Mouse (Mus musculus) T-helper 1 cell (primary cell): Measurements from ENCODE around the gene Rufy1.

ENCODE experiments used
- in situ Hi-C: fragments of 300-600 bp; cut with MboI, MseI; formaldehyde crosslinking; loops from one replicate; pipeline ENCODE4 v1.15.1; 2025; ENCODE audit warnings: high pct_unique_total_duplicates

Gene Rufy1

GRCm38 (mm10) chr11:50431134-50432068, 476 bp upstream of the Rufy1 start:
- in situ Hi-C loops, result loop anchor here (5.0 kb wide), 1 partner anchor 1156 kb away; no protein-coding TSS in a partner anchor

- in situ Hi-C loops, result loop anchor here (5.0 kb wide), 1 partner anchor 49 kb away; the partner anchor contains the start of gene Hnrnph1
Observed at GRCm38 (mm10) chr11:50426056-50426455, 4.9 kb downstream of the Rufy1 start.

- in situ Hi-C loops, result no loop called here
Observed at GRCm38 (mm10) chr11:50421934-50422780, 8.8 kb downstream of the Rufy1 start.

GRCm38 (mm10) chr11:50421461-50421860, 9.5 kb downstream of the Rufy1 start:
- in situ Hi-C loops, result no loop called here

- in situ Hi-C loops, result no loop called here
Observed at GRCm38 (mm10) chr11:50417856-50418255, 13.1 kb downstream of the Rufy1 start.

GRCm38 (mm10) chr11:50415563-50416241, 15.2 kb downstream of the Rufy1 start:
- in situ Hi-C loops, result no loop called here

GRCm38 (mm10) chr11:50407235-50407634, 23.7 kb downstream of the Rufy1 start:
- in situ Hi-C loops, result no loop called here

- in situ Hi-C loops, result no loop called here
Observed at GRCm38 (mm10) chr11:50403367-50404014, 27.4 kb downstream of the Rufy1 start.

- in situ Hi-C loops, result no loop called here
Observed at GRCm38 (mm10) chr11:50402481-50402880, 28.4 kb downstream of the Rufy1 start.

GRCm38 (mm10) chr11:50398803-50399202, 32.1 kb downstream of the Rufy1 start:
- in situ Hi-C loops, result no loop called here

- in situ Hi-C loops, result no loop called here
Observed at GRCm38 (mm10) chr11:50397316-50397715, 33.6 kb downstream of the Rufy1 start.

GRCm38 (mm10) chr11:50396766-50397307, 34.1 kb downstream of the Rufy1 start:
- in situ Hi-C loops, result no loop called here

GRCm38 (mm10) chr11:50394731-50395130, 36.2 kb downstream of the Rufy1 start:
- in situ Hi-C loops, result no loop called here

GRCm38 (mm10) chr11:50393306-50393705, 37.6 kb downstream of the Rufy1 start:
- in situ Hi-C loops, result no loop called here

GRCm38 (mm10) chr11:50391272-50391960, 39.5 kb downstream of the Rufy1 start:
- in situ Hi-C loops, result no loop called here

- in situ Hi-C loops, result no loop called here
Observed at GRCm38 (mm10) chr11:50389616-50390015, 41.3 kb downstream of the Rufy1 start.

- in situ Hi-C loops, result no loop called here
Observed at GRCm38 (mm10) chr11:50389011-50389410, 41.9 kb downstream of the Rufy1 start.

GRCm38 (mm10) chr11:50388217-50388929, 42.6 kb downstream of the Rufy1 start:
- in situ Hi-C loops, result no loop called here

GRCm38 (mm10) chr11:50387697-50388096, 43.2 kb downstream of the Rufy1 start:
- in situ Hi-C loops, result no loop called here
